Mouse (Mus musculus) CH12.LX (cell line): Measurements from ENCODE around the gene Man1b1. TPM values are rescaled to one million over a fixed set of nuclear protein-coding genes. Genes with fewer than 3 reads are reported as not detected.
A peak's percentile ranks its signal among the peaks of the same experiment; 100 is the strongest.

Source experiments
- DNase-seq: peaks from one replicate; pipeline ENCODE4 v3.0.0-alpha.2; 2013; ENCODE audit errors: extremely low read depth
- H3K27ac ChIP-seq: 2 replicates; pipeline ENCODE4 v1.5.1; 2012; ENCODE audit warnings: low read depth, mild to moderate bottlenecking, control low read depth, moderate library complexity; ENCODE audit not compliant: insufficient read depth
- H3K27me3 ChIP-seq: replicated peaks from 2 replicates; pipeline ENCODE3; 2012; ENCODE audit warnings: inconsistent platforms
- H3K36me3 ChIP-seq, 2 experiments: replicated peaks in 1 of 2; 2 replicates each; pipeline versions ENCODE3 to v1.6.1; 2012; ENCODE audit warnings: inconsistent platforms in 1 of 2, low read length in 1 of 2, mild to moderate bottlenecking in 1 of 2, mixed read lengths in 1 of 2, moderate library complexity in 1 of 2; ENCODE audit not compliant: control insufficient read depth in 1 of 2, insufficient read depth in 1 of 2
- H3K4me1 ChIP-seq, 2 experiments: 2 replicates each; pipeline ENCODE4 v1.6.1; 2012; ENCODE audit warnings: inconsistent platforms in 1 of 2, moderate library complexity in 1 of 2; ENCODE audit not compliant: insufficient read depth in 2 of 2, control insufficient read depth in 1 of 2
- H3K4me2 ChIP-seq: 2 replicates; pipeline ENCODE4 v1.6.1; 2012; ENCODE audit warnings: low read depth, mild to moderate bottlenecking, control low read depth; ENCODE audit not compliant: poor library complexity, insufficient read depth, severe bottlenecking
- H3K4me3 ChIP-seq, 3 experiments: fragments of 150-350 bp in 1 of 3; sonication (generic) in 1 of 3; replicated peaks in 1 of 3; 2 replicates each; pipeline versions ENCODE3 to v1.5.1; 2011 to 2012; ENCODE audit warnings: low read depth in 2 of 3, low read length in 2 of 3, mild to moderate bottlenecking in 2 of 3, moderate library complexity in 2 of 3, control low read depth in 1 of 3, improper control_type of control experiment in 1 of 3, inconsistent platforms in 1 of 3, mixed read lengths in 1 of 3; ENCODE audit not compliant: poor library complexity in 1 of 3
- H3K79me2 ChIP-seq: replicated peaks from 2 replicates; pipeline ENCODE4 v1.6.1; 2012; ENCODE audit warnings: mild to moderate bottlenecking, moderate library complexity; ENCODE audit not compliant: control insufficient read depth, poor library complexity, insufficient read depth, severe bottlenecking; ENCODE audit errors: extremely low read depth
- H3K9ac ChIP-seq: 2 replicates; pipeline ENCODE4 v1.6.1; 2012; ENCODE audit warnings: low read depth, mild to moderate bottlenecking, control low read depth, moderate library complexity; ENCODE audit not compliant: insufficient read depth
- H3K9me3 ChIP-seq: replicated peaks from 2 replicates; pipeline ENCODE3; 2012; ENCODE audit warnings: low read length, inconsistent platforms, mixed read lengths
- BHLHE40 ChIP-seq: IDR thresholded peaks from 2 replicates; pipeline ENCODE4 v1.6.1; 2011; ENCODE audit warnings: mild to moderate bottlenecking, low read depth, low read length, improper control_type of control experiment
- CHD1 ChIP-seq: IDR thresholded peaks from 2 replicates; pipeline ENCODE4 v1.6.1; 2012; ENCODE audit warnings: low read depth, low read length, improper control_type of control experiment, inconsistent platforms
- E2F4 ChIP-seq: IDR thresholded peaks from 2 replicates; pipeline ENCODE4 v1.6.1; 2011; ENCODE audit warnings: low read depth, low read length, improper control_type of control experiment; ENCODE audit not compliant: insufficient replicate concordance
- ELF1 ChIP-seq: IDR thresholded peaks from 2 replicates; pipeline ENCODE4 v1.6.1; 2014; ENCODE audit warnings: low read depth, mild to moderate bottlenecking, inconsistent platforms, low read length, improper control_type of control experiment
- GABPA ChIP-seq: IDR thresholded peaks from 2 replicates; pipeline ENCODE4 v1.6.1; 2012; ENCODE audit warnings: low read depth, low read length, improper control_type of control experiment, inconsistent platforms; ENCODE audit not compliant: insufficient replicate concordance
- IRF4 ChIP-seq: IDR thresholded peaks from 2 replicates; pipeline ENCODE4 v1.6.1; 2014; ENCODE audit warnings: low read depth, mild to moderate bottlenecking, inconsistent platforms, low read length, improper control_type of control experiment
- MAFK ChIP-seq: IDR thresholded peaks from 2 replicates; pipeline ENCODE4 v1.6.1; 2011; ENCODE audit warnings: low read length, improper control_type of control experiment; ENCODE audit not compliant: insufficient replicate concordance
- MAX ChIP-seq: IDR thresholded peaks from 2 replicates; pipeline ENCODE4 v1.6.1; 2011; ENCODE audit warnings: low read length, improper control_type of control experiment
- MAZ ChIP-seq: IDR thresholded peaks from 2 replicates; pipeline ENCODE4 v1.6.1; 2012; ENCODE audit warnings: low read depth, mild to moderate bottlenecking, inconsistent platforms, low read length, improper control_type of control experiment, moderate library complexity
- MEF2A ChIP-seq: IDR thresholded peaks from 2 replicates; pipeline ENCODE4 v1.6.1; 2014; ENCODE audit warnings: low read depth, mild to moderate bottlenecking, inconsistent platforms, low read length, improper control_type of control experiment, borderline replicate concordance
- MXI1 ChIP-seq: IDR thresholded peaks from 2 replicates; pipeline ENCODE4 v1.6.1; 2011; ENCODE audit warnings: mild to moderate bottlenecking, low read depth, low read length, improper control_type of control experiment
- MYC ChIP-seq: IDR thresholded peaks from 2 replicates; pipeline ENCODE4 v1.6.1; 2011; ENCODE audit warnings: low read depth, mild to moderate bottlenecking, improper control_type of control experiment, low read length
- NRF1 ChIP-seq: IDR thresholded peaks from 2 replicates; pipeline ENCODE4 v1.6.1; 2014; ENCODE audit warnings: low read depth, mild to moderate bottlenecking, inconsistent platforms, low read length, improper control_type of control experiment, moderate library complexity
- PAX5 ChIP-seq: IDR thresholded peaks from 2 replicates; pipeline ENCODE4 v1.6.1; 2012; ENCODE audit warnings: low read length, inconsistent platforms, mixed read lengths
- POLR2AphosphoS2 ChIP-seq: IDR thresholded peaks from 2 replicates; pipeline ENCODE4 v1.6.1; 2011; ENCODE audit warnings: low read depth, low read length, improper control_type of control experiment
- SMC3 ChIP-seq: IDR thresholded peaks from 2 replicates; pipeline ENCODE4 v1.6.1; 2011; ENCODE audit warnings: low read depth, low read length, improper control_type of control experiment
- TCF12 ChIP-seq: IDR thresholded peaks from 2 replicates; pipeline ENCODE4 v1.6.1; 2014; ENCODE audit warnings: low read depth, mild to moderate bottlenecking, inconsistent platforms, low read length, improper control_type of control experiment
- ZNF384 ChIP-seq: IDR thresholded peaks from 2 replicates; pipeline ENCODE4 v1.6.1; 2012; ENCODE audit warnings: low read depth, low read length, improper control_type of control experiment, inconsistent platforms
- dilution Hi-C: fragments of 300-500 bp; cut with MboI; formaldehyde crosslinking; loops from 2 replicates; pipeline ENCODE4 v1.14.3; 2020; ENCODE audit warnings: low sequenced_read_pairs; ENCODE audit not compliant: extremely low pct_unique_long_range_greater_than_20kb, extremely low pct_ligation_motif_present
- in situ Hi-C: fragments of 300-500 bp; cut with MboI; formaldehyde crosslinking; loops from 3 replicates; pipeline ENCODE4 v1.14.3; 2019; ENCODE audit warnings: low sequenced_read_pairs, low pct_ligation_motif_present, low pct_unique_long_range_greater_than_20kb, mixed read lengths
- polyA plus RNA-seq: library from polyadenylated mRNA; unstranded; fragments of >175 nt; gene quantifications from 2 replicates; pipeline ENCODE4 v1.2.1, GENCODE M21; 2012; ENCODE audit warnings: low read depth; ENCODE audit not compliant: insufficient read length
- total RNA-seq, 2 experiments: library from RNA; depleted of rRNA; stranded (reverse); fragments of 300-350 nt in 1 of 2; fragments of >200 nt in 1 of 2; gene quantifications; 2 replicates each; pipeline ENCODE4 v1.2.3; 2012 to 2014

Man1b1 gene
- total and polyA plus RNA-seq, 3 experiments = 39.3 to 68.8 (median 45.7) TPM

DNA sequence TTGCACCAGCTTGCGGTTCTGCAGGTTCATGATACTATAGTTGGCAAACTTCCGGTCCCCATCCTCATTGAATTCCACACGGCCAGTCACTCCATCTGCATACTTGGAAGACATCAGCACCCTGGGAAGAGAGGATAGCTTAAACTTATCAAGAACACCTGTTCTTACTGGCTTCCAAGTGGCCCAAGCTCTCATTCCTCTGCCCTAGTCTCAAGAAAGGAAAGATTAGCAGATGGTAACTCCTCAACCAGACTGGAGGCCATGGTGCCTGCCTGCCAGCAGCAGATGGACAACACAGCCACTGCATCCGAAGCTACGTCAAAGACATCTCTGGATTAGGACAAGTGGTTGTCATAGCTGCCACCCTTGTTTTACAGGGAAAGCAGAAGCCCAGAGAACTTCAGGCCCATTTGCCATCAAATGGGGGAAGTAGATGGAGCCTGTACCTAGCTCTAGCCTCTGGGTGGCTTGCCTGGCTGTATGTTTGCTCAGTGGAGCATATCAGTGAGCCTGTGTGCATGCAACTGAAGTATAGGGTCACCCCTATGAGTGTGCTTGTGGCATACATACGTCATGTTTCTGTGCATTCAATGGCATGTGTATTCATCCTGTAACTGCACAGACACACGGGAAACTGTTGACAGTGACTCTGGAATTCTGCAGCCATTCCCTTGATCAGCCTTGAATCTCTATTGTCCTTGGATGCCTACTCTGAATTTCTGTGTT is 28.0 kb upstream of the Man1b1 start:
- Histone ChIP-seq H3K4me2 (peak overlapping the region; percentile 46; the same call in 1 of the 2 replicates), H3K27me3 (peaks cover 79% of the 10 kb centered on the region), H3K36me3 (no peaks in the 10 kb centered on the region), H3K79me2 (no peaks in the 10 kb centered on the region)
- TF ChIP-seq CHD1 (no peak), PAX5 (no peak), MAX (no peak), MAFK (no peak), MXI1 (no peak), POLR2AphosphoS2 (no peak)
- TF ChIP-seq, all 38 proteins: peak for 0
- Histone ChIP-seq H3K4me1 (peaks cover 8 to 9% of the 10 kb centered on the region in 2 experiments), H3K27ac (no peak overlapping the region), H3K9ac (no peak overlapping the region), H3K4me3 (peak overlapping the region in 1 of 3 experiments; percentile 17), H3K9me3 (peaks cover 2% of the 10 kb centered on the region)
- in situ Hi-C loops (no loop called here), dilution Hi-C loops (no loop called here)
- DNase-seq = no peak

DNA sequence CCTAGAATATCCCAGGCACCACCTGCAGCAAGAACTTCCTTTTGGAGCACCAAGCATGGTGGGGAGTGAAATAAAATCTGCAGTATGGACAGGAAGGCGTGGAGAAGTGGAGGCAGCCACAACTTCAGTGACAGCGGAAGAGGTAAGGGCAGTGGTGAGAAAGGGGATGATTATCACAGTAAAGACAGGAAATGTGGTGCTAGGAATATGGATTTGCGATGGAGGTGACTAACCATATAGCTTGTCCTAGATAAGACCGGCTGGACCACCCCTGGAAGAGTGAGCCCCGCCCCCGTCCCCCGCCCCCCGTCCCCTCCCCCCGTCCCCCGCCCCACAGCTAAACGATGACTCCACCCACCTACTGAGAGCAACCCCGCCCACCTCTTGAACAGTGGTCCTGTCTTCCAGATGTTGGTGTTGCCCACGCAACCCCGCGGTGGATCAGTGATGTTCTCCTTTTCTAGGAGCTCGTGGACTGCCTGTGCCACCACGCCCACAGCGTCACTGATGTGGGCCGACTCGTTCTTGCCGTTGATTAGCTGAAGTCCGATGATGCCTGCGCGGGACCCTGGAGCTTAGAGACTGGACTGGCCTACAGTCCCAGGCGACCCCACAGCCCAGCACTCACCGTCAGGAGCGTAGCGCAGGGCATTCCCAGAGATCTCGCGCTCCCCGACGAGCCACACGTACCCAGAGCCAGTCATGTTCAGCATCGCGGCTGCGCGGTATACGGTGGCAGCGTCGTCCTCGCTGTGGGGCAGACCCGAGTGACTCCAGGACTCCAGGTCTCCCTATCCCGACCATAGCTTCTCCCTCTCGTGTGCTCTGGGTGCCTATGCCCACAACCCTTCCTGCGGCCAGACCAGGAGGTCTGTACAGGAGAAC is 27.2 kb upstream of the Man1b1 start:
- Histone ChIP-seq H3K79me2 (no peaks in the 10 kb centered on the region), H3K4me3 (peak overlapping the region; percentile 13 to 50 (median 18)), H3K9me3 (no peaks in the 10 kb centered on the region), H3K4me2 (peak overlapping the region; percentile 46; the same call in 1 of the 2 replicates), H3K27ac (no peak overlapping the region), H3K36me3 (no peaks in the 10 kb centered on the region), H3K9ac (no peak overlapping the region), H3K27me3 (peaks cover 79% of the 10 kb centered on the region), H3K4me1 (peaks cover 8 to 9% of the 10 kb centered on the region in 2 experiments)
- TF ChIP-seq PAX5 (no peak), CHD1 (no peak), BHLHE40 (no peak), POLR2AphosphoS2 (no peak), MEF2A (no peak), TCF12 (no peak), NRF1 (no peak), MYC (no peak), SMC3 (no peak), IRF4 (no peak), E2F4 (no peak), ZNF384 (no peak), ELF1 (no peak), MAZ (no peak), GABPA (no peak)
- in situ Hi-C loops = no loop called here
- DNase-seq = peak; percentile 43
- dilution Hi-C loops = no loop called here
